Mouse (Mus musculus): ENCODE measurements around the gene Pex11b.
"Not testable (repeated sequence)": the region's sequence is repeated elsewhere in the genome, so short reads cannot be mapped to it uniquely, and the experiment has no call there.

The Pex11b gene

DNA sequence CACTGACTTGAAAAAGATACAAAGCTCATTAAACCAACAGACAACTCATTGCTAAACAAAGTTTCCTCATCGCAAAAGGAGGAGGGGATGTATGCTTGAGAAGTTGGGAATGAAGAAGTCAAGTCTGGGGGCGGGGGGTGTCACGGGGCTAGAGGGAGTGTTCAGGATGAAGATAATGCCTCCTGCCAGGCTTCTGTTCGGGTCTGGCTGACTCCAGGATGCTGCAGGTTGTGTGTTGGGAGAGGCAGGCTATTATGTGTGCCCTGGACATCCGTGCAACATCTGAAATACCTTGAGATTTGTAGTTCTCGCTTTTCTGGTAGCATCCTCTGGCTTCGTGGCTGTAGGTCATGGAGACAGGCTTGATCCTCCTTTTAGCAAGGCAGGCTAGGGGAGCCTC lies 43.3 kb downstream of the Pex11b start:
- no peak for DNase-seq

DNA sequence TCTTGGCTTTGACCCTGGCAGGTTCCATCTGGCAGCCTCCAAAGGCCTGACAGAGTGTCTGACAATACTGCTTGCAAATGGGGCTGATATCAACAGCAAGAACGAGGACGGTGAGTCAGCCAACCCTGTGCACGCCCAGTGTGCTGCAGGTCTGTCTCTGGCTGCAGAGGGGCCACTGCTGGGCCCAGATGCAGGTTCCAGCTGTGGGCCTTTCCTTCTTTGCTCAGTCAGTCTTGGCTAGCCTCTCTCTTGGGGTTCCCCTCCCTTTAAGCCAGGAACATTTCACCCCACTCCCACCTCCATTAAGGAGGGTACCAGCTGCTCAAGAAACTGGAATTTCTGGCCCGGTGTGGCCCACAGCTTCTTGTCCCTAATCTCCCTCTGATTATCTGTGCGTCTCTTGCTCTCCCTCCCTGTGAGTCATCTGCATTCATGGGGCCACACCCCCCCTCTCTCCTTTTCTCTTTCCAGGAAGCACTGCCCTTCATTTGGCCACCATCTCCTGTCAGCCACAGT lies 44.0 kb downstream of the Pex11b start:
- no peak for DNase-seq

- no peak for DNase-seq
Observed at GRCm38 (mm10) chr3:96680269-96680956, 45.2 kb downstream of the Pex11b start.

DNA sequence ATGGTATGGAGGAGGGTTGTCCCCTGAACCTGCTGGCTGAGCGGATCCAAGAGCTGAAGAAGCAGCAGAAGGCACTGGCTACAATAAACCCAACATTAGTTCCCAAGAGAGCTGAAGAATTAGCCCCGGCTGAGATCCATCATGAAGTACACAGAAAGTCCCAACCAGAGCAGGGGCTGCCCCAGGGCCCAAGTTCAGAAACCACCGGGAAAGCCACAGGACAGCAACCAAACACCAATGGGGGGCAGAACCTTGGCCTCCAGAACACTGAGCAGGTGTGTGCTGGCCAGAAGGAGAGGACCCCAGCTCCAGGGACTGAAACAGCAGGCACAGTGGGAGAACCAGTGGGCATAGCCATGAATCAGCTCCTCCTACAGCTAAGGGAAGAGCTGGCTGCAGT lies 48.3 kb downstream of the Pex11b start:
- no peak for DNase-seq

GRCm38 (mm10) chr3:96684151-96684821 lies 49.1 kb downstream of the Pex11b start:
- DNase-seq: no peak

GRCm38 (mm10) chr3:96684822-96685156 lies 49.6 kb downstream of the Pex11b start:
- no peak for DNase-seq

DNA sequence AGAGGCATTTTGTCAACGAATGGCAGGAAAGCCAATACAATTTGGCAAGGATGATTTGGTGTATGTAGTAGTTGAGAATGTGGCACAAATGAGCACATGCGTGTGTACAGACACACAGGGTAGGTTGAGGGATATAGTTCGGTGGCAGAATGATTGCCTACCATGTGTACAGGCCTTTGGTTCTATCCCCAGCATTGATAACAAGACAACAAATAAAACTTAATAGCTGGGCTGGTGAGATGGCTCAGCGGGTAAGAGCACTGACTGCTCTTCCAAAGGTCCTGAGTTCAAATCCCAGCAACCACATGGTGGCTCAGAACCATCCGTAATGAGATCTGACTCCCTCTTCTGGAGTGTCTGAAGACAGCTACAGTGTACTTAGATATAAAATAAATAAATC lies 50.9 kb downstream of the Pex11b start:
- not testable (repeated sequence) for DNase-seq

- no peak for DNase-seq
Observed at GRCm38 (mm10) chr3:96688854-96689253, 53.7 kb downstream of the Pex11b start.

GRCm38 (mm10) chr3:96690298-96690697 lies 55.1 kb downstream of the Pex11b start:
- no peak for DNase-seq

GRCm38 (mm10) chr3:96692506-96692905 lies 57.3 kb downstream of the Pex11b start:
- peak; percentile 42 for DNase-seq

- DNase-seq: no peak
Observed at GRCm38 (mm10) chr3:96693579-96693978, 58.4 kb downstream of the Pex11b start.

Data from liver (tissue).